Mouse (Mus musculus): ENCODE data around the gene Mprip. TPM values are rescaled to one million over a fixed set of nuclear protein-coding genes. Genes with fewer than 3 reads are reported as not detected.

Mprip gene
- polyA plus RNA-seq, 1 experiment from 2014 or later, result 39.3 TPM

GRCm38 (mm10) chr11:59635251-59635795, 25.8 kb upstream of the Mprip start:
- WGBS, result 89% methylated on average over 9 of the region's 9 CpGs
- Histone ChIP-seq H3K4me3 (replicated peaks) (no peak overlapping the region), H3K4me1 (replicated peaks) (no peaks in the 10 kb centered on the region), H3K9ac (replicated peaks) (no peak overlapping the region), H3K27ac (no peak overlapping the region), H3K9me3 (no peaks in the 10 kb centered on the region), H3K4me2 (replicated peaks) (no peak overlapping the region), H3K27me3 (no peaks in the 10 kb centered on the region), H3K36me3 (no peaks in the 10 kb centered on the region)
- ATAC-seq, result no peak

GRCm38 (mm10) chr11:59635821-59636694, 25.0 kb upstream of the Mprip start:
- 83% methylated on average over 12 of the region's 12 CpGs for WGBS
- no peak overlapping the region for H3K9ac ChIP-seq (replicated peaks)
- no peaks in the 10 kb centered on the region for H3K4me1 ChIP-seq (replicated peaks)
- H3K9me3 ChIP-seq, result no peaks in the 10 kb centered on the region
- no peaks in the 10 kb centered on the region for H3K27me3 ChIP-seq
- no peak for ATAC-seq
- no peak overlapping the region for H3K4me2 ChIP-seq (replicated peaks)
- H3K27ac ChIP-seq, result no peak overlapping the region
- no peak overlapping the region for H3K4me3 ChIP-seq (replicated peaks)
- H3K36me3 ChIP-seq, result no peaks in the 10 kb centered on the region

GRCm38 (mm10) chr11:59636695-59637414, 24.2 kb upstream of the Mprip start:
- H3K9me3 ChIP-seq, result no peaks in the 10 kb centered on the region
- no peak overlapping the region for H3K27ac ChIP-seq
- no peak overlapping the region for H3K4me2 ChIP-seq (replicated peaks)
- H3K4me1 ChIP-seq (replicated peaks), result no peaks in the 10 kb centered on the region
- no peaks in the 10 kb centered on the region for H3K27me3 ChIP-seq
- H3K9ac ChIP-seq (replicated peaks), result no peak overlapping the region
- 85% methylated on average over 7 of the region's 7 CpGs for WGBS
- no peak overlapping the region for H3K4me3 ChIP-seq (replicated peaks)
- no peak for ATAC-seq
- H3K36me3 ChIP-seq, result no peaks in the 10 kb centered on the region

- H3K36me3 ChIP-seq, result no peaks in the 10 kb centered on the region
- 79% methylated on average over 4 of the region's 4 CpGs for WGBS
- H3K4me3 ChIP-seq (replicated peaks), result no peak overlapping the region
- no peak for ATAC-seq
- H3K4me2 ChIP-seq (replicated peaks), result no peak overlapping the region
- H3K4me1 ChIP-seq (replicated peaks), result no peaks in the 10 kb centered on the region
- H3K9ac ChIP-seq (replicated peaks), result no peak overlapping the region
- H3K9me3 ChIP-seq, result no peaks in the 10 kb centered on the region
- H3K27me3 ChIP-seq, result no peaks in the 10 kb centered on the region
- H3K27ac ChIP-seq, result no peak overlapping the region
Observed at GRCm38 (mm10) chr11:59639957-59640643, 21.0 kb upstream of the Mprip start.

- Histone ChIP-seq H3K4me2 (replicated peaks) (no peak overlapping the region), H3K27me3 (no peaks in the 10 kb centered on the region), H3K9ac (replicated peaks) (no peak overlapping the region), H3K4me1 (replicated peaks) (no peaks in the 10 kb centered on the region), H3K4me3 (replicated peaks) (no peak overlapping the region), H3K36me3 (no peaks in the 10 kb centered on the region), H3K9me3 (no peaks in the 10 kb centered on the region), H3K27ac (no peak overlapping the region)
- WGBS, result 79% methylated on average over 5 of the region's 5 CpGs
- ATAC-seq, result no peak
Observed at GRCm38 (mm10) chr11:59641227-59641626, 19.9 kb upstream of the Mprip start.

GRCm38 (mm10) chr11:59642420-59642819, 18.7 kb upstream of the Mprip start:
- ATAC-seq, result no peak
- H3K9me3 ChIP-seq, result no peaks in the 10 kb centered on the region
- H3K4me3 ChIP-seq (replicated peaks), result no peak overlapping the region
- no peak overlapping the region for H3K27ac ChIP-seq
- no peak overlapping the region for H3K9ac ChIP-seq (replicated peaks)
- no peaks in the 10 kb centered on the region for H3K4me1 ChIP-seq (replicated peaks)
- WGBS, result 94% methylated on average over 8 of the region's 8 CpGs
- H3K36me3 ChIP-seq, result no peaks in the 10 kb centered on the region
- H3K4me2 ChIP-seq (replicated peaks), result no peak overlapping the region
- no peaks in the 10 kb centered on the region for H3K27me3 ChIP-seq

- 67% methylated on average over 7 of the region's 7 CpGs for WGBS
Observed at GRCm38 (mm10) chr11:59645036-59645435, 16.1 kb upstream of the Mprip start.

GRCm38 (mm10) chr11:59649058-59649457, 12.0 kb upstream of the Mprip start:
- H3K27ac ChIP-seq, result no peak overlapping the region
- no peak overlapping the region for H3K9ac ChIP-seq (replicated peaks)
- 83% methylated on average over 4 of the region's 4 CpGs for WGBS
- no peak overlapping the region for H3K4me2 ChIP-seq (replicated peaks)
- no peak overlapping the region for H3K4me3 ChIP-seq (replicated peaks)
- H3K9me3 ChIP-seq, result no peaks in the 10 kb centered on the region
- ATAC-seq, result no peak
- H3K36me3 ChIP-seq, result no peaks in the 10 kb centered on the region
- H3K4me1 ChIP-seq (replicated peaks), result no peaks in the 10 kb centered on the region
- H3K27me3 ChIP-seq, result no peaks in the 10 kb centered on the region

More at GRCm38 (mm10) chr11:59645036-59645435, 16.1 kb upstream of the Mprip start:
- Histone ChIP-seq H3K4me2 (replicated peaks) (no peak overlapping the region), H3K36me3 (no peaks in the 10 kb centered on the region), H3K9ac (replicated peaks) (no peak overlapping the region), H3K27me3 (no peaks in the 10 kb centered on the region), H3K27ac (no peak overlapping the region), H3K4me3 (replicated peaks) (no peak overlapping the region), H3K9me3 (no peaks in the 10 kb centered on the region), H3K4me1 (replicated peaks) (no peaks in the 10 kb centered on the region)
- no peak for ATAC-seq

GRCm38 (mm10) chr11:59653003-59653402, 8.1 kb upstream of the Mprip start:
- ATAC-seq, result no peak
- Histone ChIP-seq H3K9me3 (no peaks in the 10 kb centered on the region), H3K27me3 (no peaks in the 10 kb centered on the region), H3K9ac (replicated peaks) (no peak overlapping the region), H3K4me3 (replicated peaks) (no peak overlapping the region), H3K4me2 (replicated peaks) (no peak overlapping the region), H3K36me3 (no peaks in the 10 kb centered on the region), H3K27ac (no peak overlapping the region), H3K4me1 (replicated peaks) (no peaks in the 10 kb centered on the region)
- 88% methylated on average over 2 of the region's 2 CpGs for WGBS

- Histone ChIP-seq H3K4me3 (replicated peaks) (no peak overlapping the region), H3K36me3 (no peaks in the 10 kb centered on the region), H3K9me3 (no peaks in the 10 kb centered on the region), H3K27me3 (no peaks in the 10 kb centered on the region), H3K27ac (no peak overlapping the region), H3K4me2 (replicated peaks) (no peak overlapping the region), H3K9ac (replicated peaks) (no peak overlapping the region), H3K4me1 (replicated peaks) (no peaks in the 10 kb centered on the region)
- no peak for ATAC-seq
- WGBS, result 94% methylated on average over 2 of the region's 2 CpGs
Observed at GRCm38 (mm10) chr11:59653547-59653946, 7.6 kb upstream of the Mprip start.

- no peak for ATAC-seq
- Histone ChIP-seq H3K9me3 (no peaks in the 10 kb centered on the region), H3K27ac (no peak overlapping the region), H3K36me3 (no peaks in the 10 kb centered on the region), H3K9ac (replicated peaks) (no peak overlapping the region), H3K4me1 (replicated peaks) (no peaks in the 10 kb centered on the region), H3K4me3 (replicated peaks) (no peak overlapping the region), H3K4me2 (replicated peaks) (no peak overlapping the region), H3K27me3 (no peaks in the 10 kb centered on the region)
- 67% methylated on average over 5 of the region's 5 CpGs for WGBS
Observed at GRCm38 (mm10) chr11:59655337-59655736, 5.8 kb upstream of the Mprip start.

GRCm38 (mm10) chr11:59656016-59656415, 5.1 kb upstream of the Mprip start:
- no peak for ATAC-seq
- H3K9me3 ChIP-seq, result no peaks in the 10 kb centered on the region
- 84% methylated on average over 7 of the region's 7 CpGs for WGBS

More at GRCm38 (mm10) chr11:59656016-59656415, 5.1 kb upstream of the Mprip start:
- Histone ChIP-seq H3K4me2 (replicated peaks) (no peak overlapping the region), H3K36me3 (no peaks in the 10 kb centered on the region), H3K4me1 (replicated peaks) (0 out of 2 replicates have a peak, but pooled peaks cover 3% of the 10 kb centered on the region), H3K27ac (no peak overlapping the region), H3K9ac (replicated peaks) (no peak overlapping the region), H3K4me3 (replicated peaks) (no peak overlapping the region), H3K27me3 (no peaks in the 10 kb centered on the region)
